Mouse (Mus musculus): ENCODE data around the gene Fpr-rs3.

Gene Fpr-rs3

GRCm38 (mm10) chr17:20624777-20625176 lies at the start of gene Fpr-rs3:
Gene Fpr-rs3 (minus strand): TSS chr17:20624877.
- no peak for DNase-seq (ENCODE audit: low spot score in 2 of 2)

- no peak for DNase-seq (ENCODE audit: low spot score in 2 of 2)
These were observed 28.4 kb downstream of the Fpr-rs3 start, which contains the start of gene Vmn2r110 for GRCm38 (mm10) chr17:20596323-20596722. Gene Vmn2r110 (minus strand): TSS chr17:20596423.
